Mouse (Mus musculus): ENCODE data around the gene Stfa1.
"Not testable (repeated sequence)": the region's sequence is repeated elsewhere in the genome, so short reads cannot be mapped to it uniquely, and the experiment has no call there.

The Stfa1 gene

DNA sequence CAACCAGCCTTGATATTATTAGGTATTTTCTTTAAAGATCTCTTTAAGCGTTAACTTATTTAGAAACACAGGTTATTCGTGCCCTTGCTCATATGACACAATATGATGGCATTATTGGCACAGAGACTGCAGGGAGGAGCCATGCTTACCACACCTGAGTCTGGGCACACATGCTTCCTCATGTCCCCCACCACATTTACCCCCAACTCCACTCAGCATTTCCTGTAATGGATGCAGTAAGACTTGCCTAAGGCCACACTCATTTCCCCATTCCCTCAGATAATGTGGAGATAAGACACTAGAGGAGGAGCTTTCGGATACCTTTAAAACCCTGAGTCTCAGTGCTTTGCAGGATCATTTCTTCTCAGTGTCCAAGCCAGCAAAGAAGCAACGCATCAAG, at the start of gene Stfa1:
Stfa1 (plus strand) TSS at position 156 of the 400 bp plus-strand sequence.
- DNase-seq (ENCODE audit: low spot score in 2 of 2) = not testable (repeated sequence)

GRCm38 (mm10) chr16:36260585-36260984, 16.2 kb upstream of the Stfa1 start:
- not testable (repeated sequence) for DNase-seq (ENCODE audit: low spot score in 2 of 2)

GRCm38 (mm10) chr16:36289140-36289539, 12.4 kb downstream of the Stfa1 start:
- DNase-seq (ENCODE audit: low spot score in 2 of 2) = no peak

GRCm38 (mm10) chr16:36307631-36308030, 30.9 kb downstream of the Stfa1 start:
- DNase-seq (ENCODE audit: low spot score in 2 of 2) = no peak

- DNase-seq (ENCODE audit: low spot score in 2 of 2) = not testable (repeated sequence)
Measured at GRCm38 (mm10) chr16:36316111-36316510, 39.4 kb downstream of the Stfa1 start.

DNA sequence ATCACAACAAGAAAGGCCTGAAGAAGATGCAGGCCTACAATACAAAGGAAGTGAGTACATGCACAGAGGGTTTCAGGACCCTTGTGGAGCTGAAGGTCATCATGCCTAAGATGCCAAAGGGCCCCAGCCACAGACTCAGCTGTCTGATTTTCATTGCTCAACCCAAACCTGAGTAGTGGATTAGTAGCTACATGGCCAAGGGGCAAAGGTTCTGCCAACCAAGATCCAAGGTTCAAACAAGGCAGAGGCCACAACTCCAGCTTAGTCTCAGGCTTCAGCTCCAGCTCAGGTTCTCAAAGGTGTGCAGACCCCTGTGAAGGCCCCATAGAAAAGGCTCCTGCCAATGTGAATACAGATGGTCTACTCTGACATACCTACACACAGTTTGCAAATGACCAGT, 42.5 kb downstream of the Stfa1 start:
- no peak for DNase-seq (ENCODE audit: low spot score in 2 of 2)

DNA sequence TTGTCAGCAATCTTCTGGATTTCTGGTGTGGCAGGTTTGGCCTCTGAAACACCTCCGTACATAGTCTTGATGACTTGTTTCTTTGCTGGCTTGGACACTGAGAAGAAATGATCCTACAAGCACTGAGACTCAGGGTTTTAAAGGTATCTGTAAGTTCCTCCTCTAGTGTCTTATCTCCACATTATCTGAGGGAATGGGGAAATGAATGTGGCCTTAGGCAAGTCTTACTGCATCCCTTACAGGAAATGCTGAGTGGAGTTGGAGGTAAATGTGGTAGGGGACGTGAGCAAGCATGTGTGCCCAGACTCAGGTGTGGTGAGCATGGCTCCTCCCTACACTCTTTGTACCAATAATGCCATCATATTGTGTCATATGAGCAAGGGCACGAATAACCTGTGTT, 57.5 kb downstream of the Stfa1 start, which contains the start of gene BC117090:
BC117090 (minus strand) TSS at position 101 of the 400 bp plus-strand sequence.
- DNase-seq (ENCODE audit: low spot score in 2 of 2) = no peak

Measured in right cerebral cortex, postnatal 10 days (tissue).